Mouse (Mus musculus) telencephalon, adult 2 months (tissue): ENCODE measurements around the gene H13.

Experiments
- DNase-seq: peaks from one replicate; pipeline ENCODE4 v3.0.0-alpha.2; 2011; ENCODE audit warnings: low read depth, low spot score

The H13 gene

DNA sequence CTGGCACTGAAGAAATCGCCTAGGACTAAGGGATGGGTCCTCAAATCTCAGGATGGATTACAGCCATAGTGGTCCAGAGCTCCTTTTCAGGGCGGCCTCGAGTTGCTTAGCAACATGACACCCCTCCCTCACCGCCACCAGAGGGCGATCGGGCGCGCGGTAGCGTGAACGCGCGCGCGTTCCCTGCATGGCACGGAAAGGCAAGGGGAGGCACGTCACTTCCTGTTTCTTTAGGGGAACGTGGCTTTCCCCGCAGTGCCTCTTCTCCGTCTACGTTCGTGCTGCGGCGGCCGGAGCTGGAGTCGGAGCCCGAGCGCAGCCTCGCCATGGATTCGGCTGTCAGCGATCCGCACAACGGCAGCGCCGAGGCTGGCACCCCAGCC lies at the start of gene H13:
H13 (plus strand) TSS at position 206 of the 383 bp plus-strand sequence.
- DNase-seq, result peak; percentile 87

- no peak for DNase-seq
Measured at GRCm38 (mm10) chr2:152620367-152621134, 48.7 kb upstream of the H13 start.

DNA sequence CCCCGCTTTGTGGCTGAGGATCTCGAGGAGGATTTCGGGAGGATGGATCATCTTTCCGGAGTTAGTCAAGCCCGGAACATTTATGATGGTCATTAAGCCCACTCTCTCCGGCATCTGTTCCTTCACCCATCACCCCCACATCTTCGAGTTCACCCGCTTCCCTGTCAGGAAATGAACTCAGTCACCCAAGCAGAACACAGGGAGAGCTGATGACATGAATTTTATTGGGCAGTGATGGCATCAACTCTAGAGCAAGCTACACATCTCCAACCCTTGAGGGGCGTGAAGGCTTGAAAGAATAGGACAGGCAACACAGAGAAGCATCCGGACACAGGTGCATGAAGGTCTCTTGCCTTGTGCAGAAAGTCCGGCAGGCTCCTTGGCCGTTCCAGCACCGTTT lies 47.1 kb upstream of the H13 start:
- DNase-seq, result no peak

DNA sequence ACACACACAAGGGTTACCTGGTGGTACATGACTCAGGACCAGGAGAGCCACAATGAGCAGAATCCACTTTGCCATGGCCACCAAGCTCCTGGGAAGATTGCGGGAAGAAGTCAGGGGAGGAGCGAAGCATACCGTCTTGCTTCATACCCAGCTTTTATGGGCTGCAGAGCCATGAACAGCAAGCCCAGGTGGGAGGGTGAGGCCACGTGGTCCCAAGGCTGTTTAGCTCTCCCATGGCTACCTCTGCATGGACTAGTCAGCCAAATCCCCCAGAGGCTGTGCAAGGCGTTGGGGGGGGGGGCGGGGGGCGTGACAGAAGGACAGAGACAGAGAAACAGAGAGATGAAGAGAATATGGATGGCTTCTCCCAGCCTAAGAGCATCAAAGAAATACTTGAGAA lies 46.3 kb upstream of the H13 start, which contains the start of gene Defb25:
Defb25 (minus strand) TSS at position 101 of the 400 bp plus-strand sequence.
- no peak for DNase-seq

DNA sequence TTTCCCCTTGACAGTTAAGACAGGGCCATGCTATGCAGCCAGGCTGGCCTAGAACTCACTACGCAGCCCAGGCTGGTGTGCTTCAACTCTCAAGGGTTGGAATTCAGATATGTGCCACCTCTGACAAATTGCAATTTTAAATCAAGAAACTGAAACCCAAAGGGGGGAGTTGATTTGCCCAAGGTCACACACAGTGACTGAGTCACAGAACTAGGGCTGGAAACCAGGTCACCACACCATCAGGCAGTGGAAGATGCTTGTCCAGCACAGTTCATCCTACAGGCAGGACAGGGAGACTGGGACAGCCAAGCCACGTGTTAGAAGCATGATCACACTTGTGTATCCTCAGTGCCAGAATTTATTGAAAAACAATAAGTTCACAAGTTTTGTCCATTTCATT lies 44.7 kb upstream of the H13 start:
- DNase-seq, result no peak

DNA sequence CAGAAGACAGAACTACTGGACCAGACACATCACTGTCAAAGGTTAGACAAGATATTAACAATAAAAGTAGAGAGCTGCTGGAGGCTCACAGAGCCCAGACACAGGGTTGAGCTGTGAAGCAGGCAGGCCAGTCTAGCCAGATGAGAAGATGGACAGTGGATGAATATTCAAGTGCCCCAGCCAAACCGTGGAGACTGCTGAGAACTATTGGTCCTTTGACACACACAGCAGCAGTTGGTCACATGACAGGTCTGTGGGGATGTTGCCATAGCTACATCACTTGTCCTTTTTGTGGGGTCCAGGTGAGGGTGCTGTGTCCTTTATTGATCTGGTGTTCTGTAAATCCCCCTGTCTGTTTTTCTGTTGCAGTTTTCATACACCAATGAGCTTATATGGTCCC lies 44.0 kb upstream of the H13 start:
- DNase-seq, result no peak

DNA sequence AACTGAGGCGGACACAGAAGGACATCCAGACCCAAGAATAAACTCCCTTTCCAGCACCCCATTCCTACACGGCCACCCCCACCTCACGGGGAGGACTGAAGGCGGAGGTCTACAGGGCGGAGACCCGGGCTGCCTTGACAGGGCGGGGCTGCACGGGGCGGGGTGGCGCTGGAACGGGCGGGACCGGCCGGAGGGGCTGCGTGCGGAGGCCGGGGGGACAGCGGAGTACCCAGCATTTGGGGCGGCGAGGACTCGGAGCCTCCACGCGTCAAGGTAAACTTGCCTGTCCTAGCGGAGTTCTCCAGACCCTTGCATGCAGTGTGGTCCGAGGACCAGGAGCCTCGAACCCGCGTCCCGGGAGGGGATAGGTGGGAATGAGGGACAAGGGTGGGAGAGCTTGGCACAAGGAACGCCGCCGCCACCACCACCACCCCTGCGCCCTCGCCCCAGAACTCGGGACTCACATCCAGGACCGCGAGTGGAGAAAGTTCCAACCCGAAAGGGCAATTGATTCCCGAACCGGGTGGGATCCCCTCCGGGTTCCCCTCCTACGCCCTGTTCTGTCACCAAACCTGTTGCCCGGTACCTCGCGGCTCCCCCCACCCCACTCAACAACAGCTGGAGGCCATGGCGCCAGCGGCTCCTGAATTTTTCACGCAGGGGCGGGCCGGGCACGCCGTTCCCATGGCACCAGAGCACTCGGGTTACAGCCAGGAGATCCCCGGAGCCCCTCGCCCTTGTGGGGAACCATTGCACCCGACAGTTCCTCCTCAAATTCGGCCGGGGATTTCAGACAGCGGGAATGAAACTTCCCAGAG lies 42.3 kb upstream of the H13 start, which contains the start of gene Rem1:
Rem1 (plus strand) TSS at position 178 of the 818 bp plus-strand sequence.
- no peak for DNase-seq

- DNase-seq, result no peak
Measured at GRCm38 (mm10) chr2:152628066-152628465, 41.2 kb upstream of the H13 start.

GRCm38 (mm10) chr2:152629239-152629638 lies 40.0 kb upstream of the H13 start:
- DNase-seq, result no peak

- no peak for DNase-seq
Measured at GRCm38 (mm10) chr2:152629904-152630303, 39.4 kb upstream of the H13 start.

- no peak for DNase-seq
Measured at GRCm38 (mm10) chr2:152633334-152633733, 35.9 kb upstream of the H13 start.

GRCm38 (mm10) chr2:152634311-152634710 lies 35.0 kb upstream of the H13 start:
- DNase-seq, result no peak

DNA sequence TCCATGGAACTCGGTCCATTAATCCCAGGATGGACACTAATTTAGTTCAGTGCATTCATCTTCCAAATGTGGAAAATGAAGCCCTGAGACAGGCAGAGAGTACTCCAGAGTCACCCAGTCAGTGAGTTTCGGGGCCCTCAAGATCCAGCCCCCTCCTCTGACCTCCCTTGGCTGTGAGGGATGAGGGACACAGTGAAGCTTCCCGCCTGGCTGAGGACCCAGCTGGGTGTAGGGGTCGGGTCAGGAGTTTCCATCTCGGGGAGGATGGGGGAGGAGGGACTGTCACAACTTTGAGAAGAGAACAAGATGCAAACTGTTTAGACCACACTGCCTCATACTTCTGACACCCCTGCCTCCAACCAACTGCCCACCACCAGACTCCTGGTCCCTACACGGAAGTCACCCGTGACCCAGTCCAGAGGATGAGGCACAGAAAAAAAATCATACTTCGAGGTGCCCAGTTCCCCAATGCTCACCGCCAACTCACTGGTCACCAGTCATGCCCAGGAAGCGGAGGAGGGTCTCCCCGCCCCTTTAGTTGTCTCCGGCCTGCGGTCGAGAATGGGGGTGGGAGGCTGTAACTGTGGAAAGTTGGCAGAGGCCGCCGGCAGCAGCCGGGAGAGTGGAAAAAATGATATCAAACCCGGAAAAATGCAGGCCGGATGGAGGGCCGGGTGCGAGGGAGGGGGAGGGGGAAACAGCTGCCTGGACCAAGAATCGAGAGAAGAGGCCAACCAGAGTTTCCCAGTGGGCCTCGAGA lies 32.8 kb upstream of the H13 start:
- no peak for DNase-seq

GRCm38 (mm10) chr2:152637006-152637322 lies 32.3 kb upstream of the H13 start:
- DNase-seq, result no peak

DNA sequence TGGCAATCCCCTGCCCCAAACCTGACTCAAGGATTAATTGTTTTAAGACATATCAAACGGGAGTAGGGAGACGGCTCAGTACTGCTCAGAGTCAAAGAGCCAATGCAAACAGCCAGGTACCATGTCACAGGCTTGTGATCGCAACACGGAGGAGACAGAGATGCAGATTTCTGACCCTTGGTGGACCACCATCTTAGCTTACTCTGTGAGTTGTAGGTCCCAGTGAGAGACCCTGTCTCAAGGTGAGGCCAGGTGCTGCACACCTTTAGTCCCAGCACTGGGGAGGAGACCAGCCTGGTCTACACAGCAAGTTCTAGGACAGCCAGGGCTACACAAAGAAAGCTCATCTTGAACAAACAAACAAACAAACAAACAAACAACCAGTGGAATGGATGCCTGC lies 31.9 kb upstream of the H13 start:
- DNase-seq, result no peak

- no peak for DNase-seq
Measured at GRCm38 (mm10) chr2:152638865-152639264, 30.4 kb upstream of the H13 start.

DNA sequence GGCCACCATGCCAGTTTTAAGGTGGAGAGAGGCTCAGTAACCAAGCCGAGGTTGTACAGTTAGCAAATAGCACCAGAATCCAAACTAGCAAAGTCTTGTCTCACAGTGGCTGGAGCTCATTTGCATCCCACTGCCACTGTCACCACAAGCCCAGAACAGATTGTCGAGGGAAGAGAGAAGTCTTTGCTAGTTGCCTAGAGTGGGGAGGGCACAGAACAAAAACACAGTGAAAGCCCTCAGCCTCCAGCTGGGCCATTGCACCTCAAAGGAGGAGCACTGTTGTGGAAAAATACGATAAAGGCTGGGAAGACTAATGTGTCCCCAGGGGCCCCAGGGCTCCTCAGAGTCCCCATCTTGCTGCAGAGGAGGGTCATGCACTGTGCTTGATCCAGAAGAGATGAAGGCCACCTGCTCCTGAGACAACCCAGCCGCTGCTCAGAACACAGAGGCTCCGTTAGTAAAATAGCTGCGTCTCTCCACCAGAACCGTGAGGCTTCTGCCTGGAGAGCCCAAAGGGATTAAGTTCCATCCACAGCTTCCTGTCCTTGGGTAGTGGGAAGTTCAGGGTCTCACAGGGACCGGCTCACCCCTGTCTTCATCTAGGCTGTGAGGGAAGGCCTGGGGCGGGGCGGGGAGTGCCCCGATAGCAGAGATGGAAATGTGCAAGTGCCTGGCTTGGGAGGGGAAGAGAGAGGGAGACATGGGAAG lies 29.7 kb upstream of the H13 start:
- no peak for DNase-seq

- DNase-seq, result no peak
Measured at GRCm38 (mm10) chr2:152652901-152653620, 16.2 kb upstream of the H13 start.

GRCm38 (mm10) chr2:152653874-152654715 lies 15.2 kb upstream of the H13 start:
- DNase-seq, result peak; percentile 93

DNA sequence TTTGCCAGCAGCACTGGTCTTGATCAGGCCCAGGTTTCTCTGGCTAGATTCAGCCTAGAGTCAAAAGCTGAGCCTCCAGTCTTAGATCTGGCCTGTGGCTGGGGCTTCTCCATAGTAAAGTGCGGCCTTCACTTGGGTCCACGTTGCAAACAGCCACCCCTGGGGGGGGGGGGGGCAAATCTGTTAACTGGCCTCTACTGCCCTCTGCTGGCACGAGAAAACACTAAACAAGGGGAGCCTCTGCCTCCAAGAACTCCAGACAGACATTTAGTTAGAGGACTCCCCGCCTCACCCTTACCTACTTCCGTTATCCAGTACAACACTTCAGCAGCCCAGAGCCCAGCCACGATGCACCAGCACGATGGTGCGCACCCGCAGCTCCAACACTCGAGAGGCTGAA lies 11.9 kb upstream of the H13 start:
- no peak for DNase-seq
